Mouse (Mus musculus): ENCODE measurements around the gene Agbl4. TPM values are rescaled to one million over a fixed set of nuclear protein-coding genes. Genes with fewer than 3 reads are reported as not detected.

Agbl4 gene
- polyA plus RNA-seq, 1 experiment = not detected

GRCm38 (mm10) chr4:111635538-111636124 lies 1238.2 kb downstream of the Agbl4 start:
- TF ChIP-seq GATA1 (IDR thresholded peaks at IDR 0.05; ENCODE audit: low read length) = no peak

- TF ChIP-seq GATA1 (IDR thresholded peaks at IDR 0.05; ENCODE audit: low read length) = no peak
These were observed 1241.7 kb downstream of the Agbl4 start for GRCm38 (mm10) chr4:111638948-111639708.

- no peak for TF ChIP-seq GATA1 (IDR thresholded peaks at IDR 0.05; ENCODE audit: low read length)
These were observed 1247.8 kb downstream of the Agbl4 start for GRCm38 (mm10) chr4:111645117-111645830.

- no peak for TF ChIP-seq GATA1 (IDR thresholded peaks at IDR 0.05; ENCODE audit: low read length)
These were observed 1248.3 kb downstream of the Agbl4 start for GRCm38 (mm10) chr4:111645831-111646166.

GRCm38 (mm10) chr4:111653451-111653850 lies 1256.0 kb downstream of the Agbl4 start:
- TF ChIP-seq GATA1 (IDR thresholded peaks at IDR 0.05; ENCODE audit: low read length) = no peak

GRCm38 (mm10) chr4:111663730-111664129 lies 1266.3 kb downstream of the Agbl4 start:
- no peak for TF ChIP-seq GATA1 (IDR thresholded peaks at IDR 0.05; ENCODE audit: low read length)

GRCm38 (mm10) chr4:111664146-111664545 lies 1266.7 kb downstream of the Agbl4 start:
- TF ChIP-seq GATA1 (IDR thresholded peaks at IDR 0.05; ENCODE audit: low read length) = no peak

GRCm38 (mm10) chr4:111666713-111667112 lies 1269.3 kb downstream of the Agbl4 start:
- TF ChIP-seq GATA1 (IDR thresholded peaks at IDR 0.05; ENCODE audit: low read length) = no peak

GRCm38 (mm10) chr4:111669369-111669768 lies 1271.9 kb downstream of the Agbl4 start:
- no peak for TF ChIP-seq GATA1 (IDR thresholded peaks at IDR 0.05; ENCODE audit: low read length)

- no peak for TF ChIP-seq GATA1 (IDR thresholded peaks at IDR 0.05; ENCODE audit: low read length)
These were observed 1273.3 kb downstream of the Agbl4 start for GRCm38 (mm10) chr4:111670566-111671421.

GRCm38 (mm10) chr4:111671440-111671839 lies 1274.0 kb downstream of the Agbl4 start:
- no peak for TF ChIP-seq GATA1 (IDR thresholded peaks at IDR 0.05; ENCODE audit: low read length)

GRCm38 (mm10) chr4:111673904-111674303 lies 1276.4 kb downstream of the Agbl4 start:
- no peak for TF ChIP-seq GATA1 (IDR thresholded peaks at IDR 0.05; ENCODE audit: low read length)

- TF ChIP-seq GATA1 (IDR thresholded peaks at IDR 0.05; ENCODE audit: low read length) = no peak
These were observed 1284.5 kb downstream of the Agbl4 start for GRCm38 (mm10) chr4:111681926-111682325.

- no peak for TF ChIP-seq GATA1 (IDR thresholded peaks at IDR 0.05; ENCODE audit: low read length)
These were observed 1285.3 kb downstream of the Agbl4 start for GRCm38 (mm10) chr4:111682793-111683192.

- no peak for TF ChIP-seq GATA1 (IDR thresholded peaks at IDR 0.05; ENCODE audit: low read length)
These were observed 1286.4 kb downstream of the Agbl4 start for GRCm38 (mm10) chr4:111683843-111684242.

GRCm38 (mm10) chr4:111685951-111686350 lies 1288.5 kb downstream of the Agbl4 start:
- TF ChIP-seq GATA1 (IDR thresholded peaks at IDR 0.05; ENCODE audit: low read length) = no peak
